Mouse (Mus musculus) spleen, adult 12 weeks (tissue): ENCODE data around the gene Cinp.

Source experiments
- DNase-seq: peaks from one replicate; pipeline ENCODE4 v3.0.0; 2022; ENCODE audit warnings: low spot score

Cinp gene

GRCm38 (mm10) chr12:110889036-110890020 is at the start of gene Cinp, which contains the start of gene Tecpr2:
TSS of gene Cinp (minus strand) at chr12:110889145.
TSS of gene Tecpr2 (plus strand) at chr12:110889264.
- peak; percentile 92 for DNase-seq

GRCm38 (mm10) chr12:110937496-110937895 is 48.6 kb upstream of the Cinp start:
- DNase-seq, result no peak

- DNase-seq, result peak; percentile 66
Observed at GRCm38 (mm10) chr12:110935983-110936620, 47.2 kb upstream of the Cinp start.

- no peak for DNase-seq
Observed at GRCm38 (mm10) chr12:110932820-110933219, 43.9 kb upstream of the Cinp start.

- DNase-seq, result no peak
Observed at GRCm38 (mm10) chr12:110921572-110921971, 32.6 kb upstream of the Cinp start.

GRCm38 (mm10) chr12:110920254-110920653 is 31.3 kb upstream of the Cinp start:
- DNase-seq, result no peak

- no peak for DNase-seq
Observed at GRCm38 (mm10) chr12:110915761-110916160, 26.8 kb upstream of the Cinp start.

- DNase-seq, result no peak
Observed at GRCm38 (mm10) chr12:110909962-110910361, 21.0 kb upstream of the Cinp start.

GRCm38 (mm10) chr12:110907845-110908244 is 18.9 kb upstream of the Cinp start:
- no peak for DNase-seq

- no peak for DNase-seq
Observed at GRCm38 (mm10) chr12:110903536-110903935, 14.6 kb upstream of the Cinp start.

GRCm38 (mm10) chr12:110902106-110902505 is 13.2 kb upstream of the Cinp start:
- no peak for DNase-seq

- no peak for DNase-seq
Observed at GRCm38 (mm10) chr12:110891887-110892286, 2.9 kb upstream of the Cinp start.

- no peak for DNase-seq
Observed at GRCm38 (mm10) chr12:110888606-110889005, 339 bp downstream of the Cinp start.

- no peak for DNase-seq
Observed at GRCm38 (mm10) chr12:110888106-110888505, 839 bp downstream of the Cinp start.

- no peak for DNase-seq
Observed at GRCm38 (mm10) chr12:110885251-110885650, 3.7 kb downstream of the Cinp start.

GRCm38 (mm10) chr12:110882291-110882690 is 6.7 kb downstream of the Cinp start:
- no peak for DNase-seq

- DNase-seq, result no peak
Observed at GRCm38 (mm10) chr12:110875351-110875750, 13.6 kb downstream of the Cinp start.

GRCm38 (mm10) chr12:110871247-110871646 is 17.7 kb downstream of the Cinp start:
- DNase-seq, result no peak

GRCm38 (mm10) chr12:110870107-110870506 is 18.8 kb downstream of the Cinp start:
- DNase-seq, result no peak

GRCm38 (mm10) chr12:110865989-110866388 is 23.0 kb downstream of the Cinp start:
- no peak for DNase-seq

- DNase-seq, result no peak
Observed at GRCm38 (mm10) chr12:110865571-110865970, 23.4 kb downstream of the Cinp start.

- DNase-seq, result no peak
Observed at GRCm38 (mm10) chr12:110864008-110864407, 24.9 kb downstream of the Cinp start.

GRCm38 (mm10) chr12:110861256-110861655 is 27.7 kb downstream of the Cinp start:
- DNase-seq, result no peak
